Mouse (Mus musculus): ENCODE data around the gene Atp2b1. TPM values are rescaled to one million over a fixed set of nuclear protein-coding genes. Genes with fewer than 3 reads are reported as not detected.

Atp2b1 gene
- polyA plus RNA-seq, 1 experiment from 2014 or later, result 93.6 TPM

DNA sequence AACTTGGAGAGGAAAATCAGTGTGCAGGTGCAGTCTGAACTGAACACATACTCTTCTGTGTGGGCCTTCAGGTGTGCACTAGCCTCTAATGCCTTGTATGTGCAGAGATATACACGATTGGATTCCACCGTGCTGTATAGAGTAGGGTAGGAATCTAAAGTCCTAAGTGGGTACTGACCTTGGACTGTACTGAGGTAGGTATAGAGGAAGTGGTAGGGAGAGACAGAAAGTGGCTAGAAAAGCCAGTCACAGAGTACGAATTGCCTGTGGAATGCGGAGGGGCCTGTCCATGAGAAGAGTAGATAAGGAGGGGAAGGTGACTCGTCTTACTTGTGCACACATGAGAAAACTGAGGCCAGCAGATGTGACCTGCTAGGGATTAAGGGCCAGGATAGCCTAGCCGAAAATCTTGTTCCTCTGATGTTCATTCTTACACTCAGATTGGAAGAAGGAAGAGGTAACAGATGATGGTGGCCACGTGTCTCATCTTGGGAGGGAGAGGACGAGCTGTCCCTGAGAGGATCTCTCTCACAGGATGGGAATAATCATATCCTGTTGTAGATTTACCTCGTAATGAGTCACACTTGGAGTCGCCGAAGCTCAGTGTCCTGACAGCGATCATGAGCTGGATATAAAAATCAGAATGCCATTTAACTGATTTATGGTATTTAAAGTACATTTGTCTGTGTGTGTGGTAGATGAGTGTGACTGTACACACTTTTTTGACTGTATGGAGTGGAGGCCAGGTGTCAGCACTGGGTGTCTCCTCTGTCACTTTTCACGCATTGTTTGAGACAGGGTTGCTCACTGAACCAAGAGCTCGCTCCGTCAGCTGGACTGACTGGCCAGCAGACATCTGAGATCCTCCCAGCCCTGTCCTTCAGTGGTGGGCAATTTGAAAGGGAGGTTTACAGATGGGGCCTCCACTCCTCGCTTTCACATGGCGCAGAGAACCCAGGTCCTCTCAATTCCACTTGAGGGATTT is 37.4 kb downstream of the Atp2b1 start:
- H3K9me3 ChIP-seq, result no peaks in the 10 kb centered on the region
- H3K4me1 ChIP-seq, result no peaks in the 10 kb centered on the region; the same call in 1 of the 2 replicates
- no peak overlapping the region for H3K9ac ChIP-seq
- ATAC-seq (ENCODE audit: low FRiP score), result no peak
- WGBS, result 91% methylated on average over 17 of the region's 17 CpGs
- no peak overlapping the region for H3K27ac ChIP-seq
- no peaks in the 10 kb centered on the region for H3K27me3 ChIP-seq
- H3K4me3 ChIP-seq (replicated peaks), result no peak overlapping the region
- no peak overlapping the region for H3K4me2 ChIP-seq
- no peaks in the 10 kb centered on the region for H3K36me3 ChIP-seq (replicated peaks)

DNA sequence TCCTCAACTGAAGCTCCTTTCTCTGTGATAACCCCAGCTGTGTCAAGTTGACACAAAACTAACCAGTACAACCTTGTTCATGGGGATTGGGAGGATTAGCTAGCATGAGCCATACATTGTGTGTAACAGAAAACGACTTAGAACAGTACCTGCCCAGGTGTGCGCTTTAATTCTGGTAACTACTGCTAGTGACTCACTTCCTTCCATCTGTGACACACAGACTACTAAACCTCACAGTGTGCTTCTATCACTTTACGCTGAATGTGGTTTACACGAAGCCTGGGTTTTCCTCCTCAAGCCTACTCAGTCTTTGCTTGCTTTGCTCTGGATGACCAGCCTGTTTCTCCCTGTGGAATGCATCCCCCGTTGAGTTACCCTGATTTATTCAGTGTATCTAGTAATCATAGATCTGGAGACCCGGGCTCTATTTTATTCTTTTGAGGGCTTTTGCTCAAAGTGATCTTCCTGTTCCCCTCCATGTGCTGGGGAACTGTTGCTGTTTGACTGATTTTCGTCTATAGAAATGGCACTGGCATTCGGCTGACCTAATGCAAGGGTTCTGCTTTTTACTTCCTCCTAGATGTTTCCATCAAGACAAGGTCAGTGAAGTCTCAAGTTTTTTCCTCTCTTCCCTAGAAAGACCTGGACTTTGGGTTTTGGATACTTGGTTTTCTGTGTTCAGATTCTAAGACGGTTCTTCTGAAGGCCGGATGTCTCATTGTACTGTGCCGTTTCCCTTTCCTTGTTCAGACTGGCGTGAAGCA is 40.2 kb downstream of the Atp2b1 start:
- H3K4me2 ChIP-seq, result no peak overlapping the region
- H3K9me3 ChIP-seq, result no peaks in the 10 kb centered on the region
- H3K4me3 ChIP-seq (replicated peaks), result no peak overlapping the region
- peaks cover 2% of the 10 kb centered on the region for H3K4me1 ChIP-seq
- no peaks in the 10 kb centered on the region for H3K36me3 ChIP-seq (replicated peaks)
- H3K9ac ChIP-seq, result no peak overlapping the region
- H3K27ac ChIP-seq, result no peak overlapping the region
- WGBS, result 94% methylated on average over 12 of the region's 12 CpGs
- no peaks in the 10 kb centered on the region for H3K27me3 ChIP-seq
- ATAC-seq (ENCODE audit: low FRiP score), result no peak

DNA sequence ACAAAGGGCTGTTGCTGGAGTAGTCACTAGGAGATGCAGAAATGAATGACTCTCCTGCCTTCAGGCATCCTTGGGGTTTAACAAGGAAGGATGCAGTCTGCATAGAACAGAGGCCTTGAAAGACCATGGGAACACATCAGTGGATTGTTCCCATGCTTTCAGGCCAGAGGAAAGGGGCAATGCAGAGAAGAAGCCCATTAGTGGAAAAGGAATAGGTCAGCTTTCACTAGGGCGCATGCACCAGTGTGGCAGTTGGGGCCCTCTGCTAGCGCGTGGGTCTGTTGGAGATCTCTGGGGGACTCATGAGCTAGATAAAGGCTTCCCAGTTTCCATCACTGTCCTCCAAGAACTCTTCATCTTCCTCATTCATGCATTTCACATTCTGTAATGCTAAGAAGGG is 41.9 kb downstream of the Atp2b1 start:
- no peak for ATAC-seq (ENCODE audit: low FRiP score)
- Histone ChIP-seq H3K9ac (no peak overlapping the region), H3K36me3 (replicated peaks) (no peaks in the 10 kb centered on the region), H3K4me1 (peaks cover 3% of the 10 kb centered on the region), H3K4me3 (replicated peaks) (no peak overlapping the region), H3K9me3 (no peaks in the 10 kb centered on the region), H3K27me3 (no peaks in the 10 kb centered on the region), H3K27ac (no peak overlapping the region), H3K4me2 (no peak overlapping the region)
- WGBS, result 84% methylated on average over 3 of the region's 3 CpGs

DNA sequence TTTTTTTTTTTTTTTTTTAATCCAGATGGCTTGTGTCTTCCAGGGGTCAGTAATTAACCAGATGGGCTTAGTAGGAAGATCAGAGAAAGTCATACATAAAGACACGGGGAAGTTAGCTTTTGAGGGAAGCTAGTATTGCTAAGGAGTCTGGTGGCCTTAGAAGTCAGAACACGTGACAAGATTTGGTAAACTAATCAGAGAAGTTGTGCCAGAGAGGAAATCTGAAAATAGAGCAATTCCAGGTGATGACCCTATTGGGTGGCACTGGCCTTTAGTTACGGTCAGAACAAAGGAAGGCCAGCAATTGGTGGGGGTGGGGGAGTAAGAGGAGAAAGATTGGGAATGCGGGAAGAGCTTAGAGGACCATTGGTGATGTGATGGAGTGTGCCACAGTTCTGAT is 44.5 kb downstream of the Atp2b1 start:
- Histone ChIP-seq H3K9ac (no peak overlapping the region), H3K27ac (no peak overlapping the region), H3K27me3 (no peaks in the 10 kb centered on the region), H3K9me3 (no peaks in the 10 kb centered on the region), H3K4me1 (peaks cover 3% of the 10 kb centered on the region), H3K4me2 (no peak overlapping the region), H3K36me3 (replicated peaks) (no peaks in the 10 kb centered on the region), H3K4me3 (replicated peaks) (no peak overlapping the region)
- 51% methylated on average over 4 of the region's 4 CpGs for WGBS
- ATAC-seq (ENCODE audit: low FRiP score), result no peak

DNA sequence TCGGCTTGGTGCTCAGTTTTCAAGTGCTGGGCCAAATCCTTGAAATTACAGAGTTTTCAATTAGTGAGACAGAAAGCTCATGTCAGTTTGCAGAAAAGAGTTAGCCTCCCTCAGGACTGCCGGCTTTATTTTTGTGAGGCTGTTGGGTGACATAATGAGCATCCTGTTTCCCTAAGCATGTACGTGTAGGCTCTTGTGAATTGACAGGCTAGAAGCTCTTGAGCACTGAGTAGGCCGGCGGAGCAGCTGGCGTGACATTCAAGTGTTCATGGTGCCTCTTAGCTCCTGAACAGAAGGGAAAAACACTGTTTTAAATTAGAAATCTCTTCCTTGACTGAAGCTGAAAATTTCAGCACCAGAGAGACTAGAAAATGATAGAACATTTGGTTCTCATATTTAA is 45.2 kb downstream of the Atp2b1 start:
- peak; percentile 60; the same call in 1 of the 2 replicates for ATAC-seq (ENCODE audit: low FRiP score)
- Histone ChIP-seq H3K9me3 (no peaks in the 10 kb centered on the region), H3K27ac (no peak overlapping the region), H3K9ac (no peak overlapping the region), H3K4me1 (peaks cover 3% of the 10 kb centered on the region), H3K27me3 (no peaks in the 10 kb centered on the region), H3K36me3 (replicated peaks) (no peaks in the 10 kb centered on the region), H3K4me3 (replicated peaks) (no peak overlapping the region), H3K4me2 (no peak overlapping the region)
- 50% methylated on average over 6 of the region's 6 CpGs for WGBS

DNA sequence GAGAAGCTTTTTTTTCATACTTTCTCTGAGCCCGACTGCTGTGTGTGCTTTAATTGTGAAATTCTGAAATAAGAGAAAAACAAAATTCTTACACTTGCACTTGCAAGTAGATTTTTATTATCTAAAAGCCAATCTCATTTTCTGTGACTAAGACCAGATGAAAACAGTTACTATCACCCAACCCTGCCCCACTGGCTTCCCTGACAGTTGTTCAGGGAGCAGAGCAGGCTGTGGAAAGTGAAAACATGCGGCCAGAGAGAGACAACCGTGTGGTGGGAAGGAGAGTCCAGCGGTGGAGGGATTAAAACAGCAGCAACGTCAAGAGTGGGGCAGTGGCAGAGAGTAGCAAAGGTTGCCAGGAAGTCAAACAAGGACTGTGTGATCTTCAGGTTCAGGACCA is 46.7 kb downstream of the Atp2b1 start:
- WGBS, result 61% methylated on average over 5 of the region's 5 CpGs
- no peaks in the 10 kb centered on the region for H3K27me3 ChIP-seq
- no peaks in the 10 kb centered on the region for H3K9me3 ChIP-seq
- peaks cover 3% of the 10 kb centered on the region for H3K4me1 ChIP-seq
- H3K4me3 ChIP-seq (replicated peaks), result no peak overlapping the region
- H3K27ac ChIP-seq, result no peak overlapping the region
- no peak overlapping the region for H3K9ac ChIP-seq
- ATAC-seq (ENCODE audit: low FRiP score), result no peak
- no peak overlapping the region for H3K4me2 ChIP-seq
- no peaks in the 10 kb centered on the region for H3K36me3 ChIP-seq (replicated peaks)

DNA sequence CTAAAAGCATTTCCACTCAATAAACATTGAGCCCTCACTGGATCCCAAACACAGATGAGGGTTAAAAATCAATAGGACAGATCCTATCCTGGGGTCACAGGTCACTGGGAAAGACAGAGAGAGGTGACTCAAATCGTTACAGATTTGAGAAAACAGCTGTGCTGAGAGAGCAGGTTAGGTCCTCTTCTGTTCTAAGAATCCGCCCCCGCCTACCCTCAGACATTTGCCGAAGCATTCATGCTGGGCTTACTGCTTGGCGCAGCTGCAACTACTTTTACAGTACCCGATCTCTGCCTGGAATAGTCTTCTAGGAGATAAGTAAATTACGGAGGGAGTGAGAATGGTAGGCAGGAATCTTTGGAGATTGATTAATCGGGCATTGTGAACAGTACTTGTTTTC is 47.9 kb downstream of the Atp2b1 start:
- WGBS, result 58% methylated on average over 8 of the region's 8 CpGs
- Histone ChIP-seq H3K4me2 (no peak overlapping the region), H3K4me3 (replicated peaks) (no peak overlapping the region), H3K9ac (no peak overlapping the region), H3K27ac (no peak overlapping the region), H3K27me3 (no peaks in the 10 kb centered on the region), H3K4me1 (peaks cover 3% of the 10 kb centered on the region), H3K36me3 (replicated peaks) (no peaks in the 10 kb centered on the region), H3K9me3 (no peaks in the 10 kb centered on the region)
- ATAC-seq (ENCODE audit: low FRiP score), result no peak

DNA sequence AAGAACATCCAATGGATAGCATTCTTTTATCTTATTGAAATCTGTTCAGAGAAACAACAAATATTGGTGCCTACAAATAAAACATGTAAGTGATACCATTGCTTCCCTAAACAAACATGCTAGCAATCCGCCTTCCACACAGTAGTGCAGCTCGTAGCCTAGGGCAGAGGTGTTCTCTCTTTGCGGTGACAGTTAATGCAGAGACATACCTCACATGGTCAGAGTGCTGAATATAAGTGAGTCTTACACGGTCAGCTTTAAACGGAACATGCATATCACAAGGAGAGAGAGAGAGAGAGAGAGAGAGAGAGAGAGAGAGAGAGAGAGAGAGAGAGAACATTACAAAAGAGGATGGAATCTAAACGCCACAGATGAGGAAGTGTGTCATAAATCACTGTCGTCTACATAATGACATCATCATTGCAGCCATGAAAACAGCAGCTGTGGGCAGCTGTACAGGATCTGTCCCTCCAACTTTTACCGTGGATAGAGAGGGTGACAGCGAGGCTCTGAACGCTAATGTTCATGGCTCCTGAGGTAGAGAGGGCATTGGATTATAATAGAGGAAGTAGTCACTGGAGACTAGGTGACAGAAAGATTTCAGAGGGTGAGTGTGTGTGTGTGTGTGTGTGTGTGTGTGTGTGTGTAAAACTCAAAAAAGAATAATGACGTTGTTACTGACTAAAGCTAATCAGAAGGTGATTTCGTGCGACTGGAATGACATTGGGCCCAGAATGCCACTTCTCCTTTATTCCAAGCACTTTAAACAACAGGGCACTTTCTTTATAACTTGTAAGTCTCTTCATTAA is 52.4 kb downstream of the Atp2b1 start:
- whole genome bisulfite sequencing, result 91% methylated on average over 13 of the region's 13 CpGs

DNA sequence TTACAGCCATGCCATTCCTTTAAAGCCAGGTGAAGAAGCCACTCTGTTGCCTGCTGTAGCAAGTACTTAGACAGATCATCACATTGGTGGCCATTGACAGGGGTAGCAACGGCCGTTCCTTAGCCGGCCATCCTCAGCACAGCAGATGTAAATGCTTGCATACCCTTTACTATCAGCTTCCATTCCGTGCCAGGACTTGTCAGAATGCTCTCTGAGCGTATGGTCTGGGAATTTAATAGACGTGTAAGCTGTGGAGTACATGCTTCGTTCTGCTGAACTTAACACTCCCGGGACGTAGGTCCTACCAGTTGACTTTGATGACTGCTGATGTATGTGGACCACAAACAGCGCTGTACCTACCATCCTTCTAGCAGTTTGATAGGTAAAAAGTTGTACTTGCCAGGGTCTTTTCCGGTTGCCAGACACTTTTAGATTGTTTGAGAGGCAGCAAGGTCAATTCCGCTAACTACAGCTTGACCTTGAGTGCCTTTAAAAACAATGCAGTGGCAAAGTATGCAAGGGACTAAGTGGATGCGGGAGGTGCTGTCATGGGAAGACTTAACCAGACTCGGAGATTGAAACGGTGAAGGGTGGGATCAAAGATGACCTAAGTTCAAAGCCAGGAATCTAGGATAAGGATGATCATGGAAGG is 53.2 kb downstream of the Atp2b1 start:
- Histone ChIP-seq H3K27me3 (no peaks in the 10 kb centered on the region), H3K9ac (no peak overlapping the region), H3K36me3 (replicated peaks) (peaks cover 16% of the 10 kb centered on the region), H3K4me2 (no peak overlapping the region), H3K4me3 (replicated peaks) (no peak overlapping the region), H3K4me1 (no peaks in the 10 kb centered on the region), H3K9me3 (no peaks in the 10 kb centered on the region), H3K27ac (no peak overlapping the region)
- no peak for ATAC-seq (ENCODE audit: low FRiP score)
- 91% methylated on average over 15 of the region's 15 CpGs for WGBS

More for the DNA sequence above, 52.4 kb downstream of the Atp2b1 start:
- Histone ChIP-seq H3K9ac (no peak overlapping the region), H3K27ac (no peak overlapping the region), H3K4me3 (replicated peaks) (no peak overlapping the region), H3K36me3 (replicated peaks) (peaks cover 16% of the 10 kb centered on the region), H3K9me3 (no peaks in the 10 kb centered on the region), H3K4me2 (no peak overlapping the region), H3K4me1 (no peaks in the 10 kb centered on the region), H3K27me3 (no peaks in the 10 kb centered on the region)
- no peak for ATAC-seq (ENCODE audit: low FRiP score)

DNA sequence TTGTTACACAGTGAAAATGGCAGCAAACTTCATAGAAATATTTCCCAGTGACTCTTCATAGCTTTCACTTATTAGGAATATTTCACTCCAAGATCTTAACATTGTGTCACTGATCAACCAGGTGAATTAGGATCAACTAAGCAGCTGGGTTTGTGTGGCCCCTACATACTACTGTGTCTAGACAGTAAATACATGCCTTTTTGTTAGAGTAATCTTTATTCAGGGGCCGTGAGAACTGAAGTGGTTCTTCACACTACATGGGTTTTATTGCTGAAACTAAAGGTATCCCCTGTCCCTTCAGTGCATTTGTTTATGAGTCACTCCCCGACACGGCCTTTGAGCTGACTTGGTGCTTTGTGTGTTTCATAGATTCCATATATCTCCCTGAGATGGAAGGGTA is 56.7 kb downstream of the Atp2b1 start:
- Histone ChIP-seq H3K4me1 (peaks cover 2% of the 10 kb centered on the region; the same call in 1 of the 2 replicates), H3K27ac (no peak overlapping the region), H3K4me3 (replicated peaks) (no peak overlapping the region), H3K36me3 (replicated peaks) (peaks cover 16% of the 10 kb centered on the region), H3K9ac (no peak overlapping the region), H3K4me2 (no peak overlapping the region), H3K27me3 (no peaks in the 10 kb centered on the region), H3K9me3 (no peaks in the 10 kb centered on the region)
- 95% methylated on average over 3 of the region's 3 CpGs for WGBS
- ATAC-seq (ENCODE audit: low FRiP score), result no peak

DNA sequence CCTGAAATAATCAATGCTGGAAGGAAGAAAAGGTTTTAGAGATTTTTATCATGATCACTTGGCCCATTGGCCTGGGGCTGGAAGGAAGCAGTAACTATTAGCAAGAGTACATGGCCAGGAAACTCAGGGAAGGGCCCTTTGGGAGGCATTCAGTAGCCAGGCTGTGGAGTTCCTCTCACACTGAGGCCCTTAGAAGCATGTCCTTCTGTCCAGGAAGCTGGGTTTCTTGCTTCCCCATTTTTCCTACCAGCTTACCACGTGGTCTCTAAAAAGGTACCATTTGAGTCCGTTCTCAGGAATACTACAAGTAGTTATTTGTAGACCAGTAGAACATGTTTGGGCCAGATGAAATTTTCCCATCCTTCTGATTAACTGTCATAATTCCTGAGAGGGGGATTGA is 58.2 kb downstream of the Atp2b1 start:
- 98% methylated on average over 2 of the region's 2 CpGs for WGBS
- H3K4me2 ChIP-seq, result no peak overlapping the region

More for the DNA sequence above, 58.2 kb downstream of the Atp2b1 start:
- Histone ChIP-seq H3K4me3 (replicated peaks) (no peak overlapping the region), H3K36me3 (replicated peaks) (peaks cover 16% of the 10 kb centered on the region), H3K4me1 (peaks cover 7% of the 10 kb centered on the region; the same call in 1 of the 2 replicates), H3K27me3 (no peaks in the 10 kb centered on the region), H3K9me3 (no peaks in the 10 kb centered on the region), H3K27ac (no peak overlapping the region), H3K9ac (no peak overlapping the region)
- ATAC-seq (ENCODE audit: low FRiP score), result no peak
